Mouse (Mus musculus) midbrain, embryonic 14.5 days (tissue): ENCODE measurements at regions not wholly inside any gene's neighbourhood (a gene's known extent, or its start where the extent isn't known, plus 50 kb on each side); places are given as distances from the start of the nearest gene placed in this dataset.
"Not testable (repeated sequence)": the region's sequence is repeated elsewhere in the genome, so short reads cannot be mapped to it uniquely, and the experiment has no call there.

Source experiments
- ATAC-seq: fragments of 200-750 bp; cut with Nextera tagmentation; 2 replicates; pipeline ENCODE4 v1.8.0; 2017; ENCODE audit warnings: moderate number of reproducible peaks, moderate library complexity; ENCODE audit not compliant: low FRiP score, low TSS enrichment
- DNase-seq: peaks from one replicate; pipeline ENCODE4 v3.0.0-alpha.2; 2015
- H3K27ac ChIP-seq: fragments of 300-500 bp; sonication (generic); replicated peaks from 2 replicates; pipeline ENCODE4 v1.5.1; 2014; ENCODE audit warnings: mild to moderate bottlenecking, low read depth, low read length, moderate library complexity
- H3K27me3 ChIP-seq: fragments of 300-500 bp; sonication (generic); 2 replicates; pipeline ENCODE4 v1.6.1; 2014; ENCODE audit warnings: low read length, control low read depth, mixed read lengths; ENCODE audit not compliant: control insufficient read depth, insufficient read depth
- H3K36me3 ChIP-seq: fragments of 300-500 bp; sonication (generic); 2 replicates; pipeline ENCODE4 v1.6.1; 2014; ENCODE audit warnings: low read length, control low read depth; ENCODE audit not compliant: control insufficient read depth, insufficient read depth
- H3K4me1 ChIP-seq: fragments of 300-500 bp; sonication (generic); 2 replicates; pipeline ENCODE4 v1.6.1; 2014; ENCODE audit warnings: mild to moderate bottlenecking, antibody characterized with exemption, low read length, control low read depth; ENCODE audit not compliant: control insufficient read depth, insufficient read depth
- H3K4me2 ChIP-seq: fragments of 300-500 bp; sonication (generic); 2 replicates; pipeline ENCODE4 v1.6.1; 2014; ENCODE audit warnings: mild to moderate bottlenecking, low read length, moderate library complexity
- H3K4me3 ChIP-seq: fragments of 300-500 bp; sonication (generic); replicated peaks from 2 replicates; pipeline ENCODE4 v1.5.1; 2014; ENCODE audit warnings: low read depth, low read length
- H3K9ac ChIP-seq: fragments of 300-500 bp; sonication (generic); replicated peaks from 2 replicates; pipeline ENCODE4 v1.6.1; 2014; ENCODE audit warnings: mild to moderate bottlenecking, low read length, moderate library complexity
- H3K9me3 ChIP-seq: fragments of 300-500 bp; sonication (generic); 2 replicates; pipeline ENCODE4 v1.6.1; 2016; ENCODE audit warnings: low read length, control low read depth, mixed read lengths; ENCODE audit not compliant: control insufficient read depth
- WGBS: fragments of 180-500 bp; shearing (Covaris S2); extraction: QIAGEN DNeasy Blood & Tissue Kit; methylation state at CpG from one replicate; pipeline ENCODE4 v1.1.7; 2014; 5-methylcytosine and 5-hydroxymethylcytosine counted together

DNA sequence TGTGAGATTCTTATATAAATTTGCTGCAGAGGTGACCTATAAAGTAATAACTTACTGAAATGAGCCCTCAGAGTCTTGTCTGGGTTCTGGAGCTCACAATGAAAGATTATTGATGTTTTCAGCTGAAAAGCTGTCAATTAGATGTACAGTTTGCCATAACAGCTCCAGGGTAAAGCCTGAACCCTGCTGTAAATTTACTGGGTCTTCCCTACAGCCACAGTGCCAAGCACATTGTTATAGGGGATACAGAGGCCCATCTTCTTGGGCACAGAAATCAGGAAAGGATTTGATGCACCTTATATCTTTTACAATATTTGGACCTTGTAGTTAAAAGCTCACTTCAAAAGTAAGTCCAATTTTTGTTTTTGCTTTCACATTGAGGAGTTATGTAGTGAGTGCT lies 628.0 kb downstream of the Cdh9 start:
- Histone ChIP-seq H3K36me3 (no peaks in the 10 kb centered on the region), H3K27me3 (no peaks in the 10 kb centered on the region), H3K27ac (no peak overlapping the region), H3K4me2 (no peak overlapping the region), H3K9ac (no peak overlapping the region), H3K4me3 (no peak overlapping the region), H3K9me3 (no peaks in the 10 kb centered on the region), H3K4me1 (no peaks in the 10 kb centered on the region)
- no peak for DNase-seq
- no peak for ATAC-seq

DNA sequence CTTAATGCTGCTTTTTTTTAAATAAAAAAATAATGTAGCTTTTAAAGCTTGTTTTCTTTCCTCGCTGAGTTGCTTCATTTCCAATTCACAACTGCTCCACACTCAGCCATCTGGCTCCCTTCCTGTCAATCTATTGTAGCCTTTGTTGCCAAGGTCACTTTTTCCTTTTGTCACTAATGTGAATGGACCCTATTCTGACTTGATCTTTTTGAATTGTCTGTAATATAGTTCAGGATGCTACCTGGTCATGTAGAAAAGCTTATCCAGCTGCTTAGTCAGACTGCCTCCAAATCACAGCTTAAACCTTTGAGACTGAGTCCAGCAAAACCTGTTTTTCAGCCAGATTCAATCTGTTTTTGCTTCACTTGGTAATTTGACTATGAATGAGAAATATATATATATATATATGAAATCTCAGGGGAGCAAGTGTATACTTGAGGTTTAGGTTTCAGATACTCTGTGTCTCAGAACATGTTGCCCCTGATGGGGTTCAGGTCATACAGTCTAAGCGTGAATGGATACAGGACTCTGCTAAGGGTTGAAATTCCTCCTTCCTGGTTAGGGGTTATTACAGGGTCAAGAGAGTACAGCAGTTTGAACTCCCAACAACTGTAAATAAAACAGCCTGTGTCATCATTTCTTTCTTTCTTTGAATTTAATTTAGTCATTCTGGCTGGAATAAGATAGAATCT lies 628.7 kb downstream of the Cdh9 start:
- no peak overlapping the region for H3K4me2 ChIP-seq
- no peaks in the 10 kb centered on the region for H3K27me3 ChIP-seq
- no peak overlapping the region for H3K4me3 ChIP-seq
- DNase-seq (peak; percentile 37), ATAC-seq (peak; percentile 67; the same call in 1 of the 2 replicates)
- H3K36me3 ChIP-seq: no peaks in the 10 kb centered on the region
- H3K27ac ChIP-seq: no peak overlapping the region
- H3K9me3 ChIP-seq: no peaks in the 10 kb centered on the region
- no peaks in the 10 kb centered on the region for H3K4me1 ChIP-seq
- 27% methylated on average over 2 of the region's 2 CpGs for WGBS
- no peak overlapping the region for H3K9ac ChIP-seq

DNA sequence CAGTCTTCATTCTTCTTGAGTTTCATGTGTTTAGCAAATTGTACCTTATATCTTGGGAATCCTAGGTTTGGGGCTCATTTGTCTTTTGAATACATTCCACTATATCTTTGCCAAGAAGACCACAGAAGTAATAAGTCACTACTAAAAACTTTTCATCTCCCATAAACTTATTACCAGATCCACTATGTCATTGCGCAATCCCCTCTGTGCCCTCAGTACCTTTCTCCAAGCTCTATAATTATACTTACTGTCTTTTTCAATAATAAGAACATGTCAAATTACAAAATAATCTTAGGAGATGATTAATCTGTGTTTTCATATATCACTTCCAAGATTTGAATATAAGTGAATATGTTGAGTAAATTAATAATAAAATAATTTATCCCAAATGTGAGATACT lies 676.1 kb downstream of the Cdh9 start:
- Histone ChIP-seq H3K4me3 (no peak overlapping the region), H3K4me2 (no peak overlapping the region), H3K9ac (no peak overlapping the region), H3K27me3 (no peaks in the 10 kb centered on the region), H3K27ac (no peak overlapping the region), H3K4me1 (no peaks in the 10 kb centered on the region), H3K9me3 (no peaks in the 10 kb centered on the region), H3K36me3 (no peaks in the 10 kb centered on the region)
- whole genome bisulfite sequencing: 100% methylated on average over 1 of the region's 1 CpGs
- ATAC-seq: no peak
- DNase-seq: no peak

DNA sequence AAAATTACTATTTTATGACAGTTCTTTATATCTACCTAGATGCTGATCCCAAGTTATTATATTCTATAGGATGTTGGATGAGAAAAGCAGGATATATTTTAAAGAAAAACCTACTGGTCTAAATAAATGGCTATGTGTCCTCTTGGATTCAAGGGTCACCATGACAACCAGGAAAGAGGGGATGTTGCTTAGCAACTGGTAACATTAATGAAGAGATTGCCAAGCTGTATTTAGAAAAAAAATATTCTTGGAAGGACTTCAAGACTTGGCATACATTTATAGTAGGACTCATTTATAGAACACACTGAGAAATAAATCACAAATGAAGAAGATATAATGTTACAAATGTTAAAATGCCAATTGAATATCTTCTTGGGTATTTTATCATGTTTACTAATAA lies 699.2 kb downstream of the Cdh9 start:
- Histone ChIP-seq H3K36me3 (no peaks in the 10 kb centered on the region), H3K9ac (no peak overlapping the region), H3K4me1 (no peaks in the 10 kb centered on the region), H3K27ac (no peak overlapping the region), H3K4me2 (no peak overlapping the region), H3K27me3 (no peaks in the 10 kb centered on the region), H3K4me3 (no peak overlapping the region), H3K9me3 (no peaks in the 10 kb centered on the region)
- ATAC-seq (peak; percentile 48; the same call in 1 of the 2 replicates), DNase-seq (peak; percentile 70)

DNA sequence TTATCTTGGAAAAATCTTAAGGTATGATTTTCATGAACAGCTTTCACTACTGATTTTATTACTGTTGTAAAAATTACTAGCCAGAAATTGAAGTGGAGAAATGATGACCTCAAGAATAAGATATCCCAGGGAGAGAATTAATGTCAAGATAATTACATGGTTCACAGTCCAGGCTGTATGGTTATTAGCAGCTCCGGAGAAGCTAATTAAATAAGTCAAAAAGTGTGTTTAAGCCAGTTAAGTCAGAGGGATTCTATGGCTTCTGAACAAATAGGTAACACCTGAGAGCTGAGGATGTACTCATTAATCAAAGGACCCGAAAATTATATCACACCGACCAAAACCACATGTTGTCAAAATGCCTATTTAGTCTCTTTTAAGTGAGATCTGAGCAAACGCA lies 703.3 kb downstream of the Cdh9 start:
- peak; percentile 46 for DNase-seq
- Histone ChIP-seq H3K27ac (no peak overlapping the region), H3K9me3 (no peaks in the 10 kb centered on the region), H3K36me3 (no peaks in the 10 kb centered on the region), H3K4me3 (no peak overlapping the region), H3K4me1 (no peaks in the 10 kb centered on the region), H3K27me3 (no peaks in the 10 kb centered on the region), H3K4me2 (no peak overlapping the region), H3K9ac (no peak overlapping the region)
- WGBS: 20% methylated on average over 4 of the region's 4 CpGs
- ATAC-seq: peak; percentile 55; the same call in 1 of the 2 replicates

DNA sequence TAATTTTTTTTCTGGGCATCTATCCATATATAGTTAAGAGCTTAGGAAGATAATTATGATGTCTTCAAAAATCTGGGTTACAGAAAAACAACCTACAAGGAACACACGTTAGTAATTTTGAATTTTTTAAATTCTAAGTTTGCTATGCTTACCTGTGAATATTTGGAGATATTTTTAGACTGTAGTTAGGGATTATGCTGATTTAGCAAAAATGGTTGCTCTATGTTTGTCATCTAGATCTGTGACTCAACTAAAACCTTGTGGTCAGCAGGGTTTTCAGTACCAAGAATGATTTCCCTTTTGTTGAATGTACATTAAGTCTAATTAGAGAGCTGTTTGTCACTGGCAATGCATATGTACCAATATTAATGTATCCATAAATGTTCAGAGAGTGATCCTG lies 707.3 kb downstream of the Cdh9 start:
- 95% methylated on average over 1 of the region's 1 CpGs for WGBS
- Histone ChIP-seq H3K27me3 (no peaks in the 10 kb centered on the region), H3K27ac (no peak overlapping the region), H3K9ac (no peak overlapping the region), H3K4me3 (no peak overlapping the region), H3K4me2 (no peak overlapping the region), H3K9me3 (no peaks in the 10 kb centered on the region), H3K4me1 (no peaks in the 10 kb centered on the region), H3K36me3 (no peaks in the 10 kb centered on the region)
- DNase-seq: no peak
- no peak for ATAC-seq

DNA sequence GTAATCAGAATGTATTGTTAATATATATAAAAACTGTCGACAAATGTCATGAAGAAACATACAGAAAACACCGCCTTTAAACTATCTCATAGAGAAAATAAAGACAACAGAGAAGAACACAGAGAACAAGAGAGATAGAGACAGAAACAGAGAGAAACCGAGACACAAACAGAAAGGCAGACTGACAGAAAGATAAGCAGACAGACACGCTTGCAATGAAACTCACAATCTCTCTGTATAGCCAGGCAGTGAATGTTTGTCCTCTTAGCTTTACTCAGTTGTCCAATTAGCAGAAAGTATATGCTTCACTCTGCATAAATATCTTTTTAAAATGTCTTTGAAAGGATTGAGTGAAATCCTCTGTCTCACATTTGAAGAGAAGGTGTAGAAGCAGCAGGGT lies 719.7 kb downstream of the Cdh9 start:
- no peak overlapping the region for H3K4me2 ChIP-seq
- H3K9ac ChIP-seq: no peak overlapping the region
- no peaks in the 10 kb centered on the region for H3K9me3 ChIP-seq
- no peaks in the 10 kb centered on the region for H3K36me3 ChIP-seq
- DNase-seq (no peak), ATAC-seq (no peak)
- no peak overlapping the region for H3K27ac ChIP-seq
- no peaks in the 10 kb centered on the region for H3K27me3 ChIP-seq
- no peak overlapping the region for H3K4me3 ChIP-seq
- H3K4me1 ChIP-seq: no peaks in the 10 kb centered on the region
- 84% methylated on average over 4 of the region's 4 CpGs for WGBS

DNA sequence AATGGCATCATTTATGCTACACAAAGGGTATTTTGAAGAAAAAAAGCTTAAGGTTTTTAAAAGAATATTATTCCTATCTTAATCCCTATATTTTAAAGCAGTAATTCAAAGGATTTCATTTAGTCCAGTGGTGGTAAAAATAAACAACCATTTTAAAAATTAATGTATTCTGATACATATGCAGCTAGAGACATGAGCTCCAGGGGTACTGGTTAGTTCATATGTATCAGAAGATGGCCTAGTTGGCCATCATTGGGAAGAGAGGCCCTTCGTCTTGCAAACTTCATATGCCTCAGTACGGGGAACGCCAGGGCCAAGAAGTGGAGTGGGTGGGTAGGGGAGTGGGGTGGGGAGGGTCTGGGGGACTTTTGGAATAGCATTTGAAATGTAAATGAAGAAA lies 721.2 kb downstream of the Cdh9 start:
- DNase-seq: peak; percentile 43
- H3K27ac ChIP-seq, H3K36me3 ChIP-seq, H3K27me3 ChIP-seq, H3K4me3 ChIP-seq, H3K4me2 ChIP-seq, H3K9ac ChIP-seq, H3K4me1 ChIP-seq, ATAC-seq, H3K9me3 ChIP-seq: not testable (repeated sequence)
- 93% methylated on average over 3 of the region's 3 CpGs for WGBS

DNA sequence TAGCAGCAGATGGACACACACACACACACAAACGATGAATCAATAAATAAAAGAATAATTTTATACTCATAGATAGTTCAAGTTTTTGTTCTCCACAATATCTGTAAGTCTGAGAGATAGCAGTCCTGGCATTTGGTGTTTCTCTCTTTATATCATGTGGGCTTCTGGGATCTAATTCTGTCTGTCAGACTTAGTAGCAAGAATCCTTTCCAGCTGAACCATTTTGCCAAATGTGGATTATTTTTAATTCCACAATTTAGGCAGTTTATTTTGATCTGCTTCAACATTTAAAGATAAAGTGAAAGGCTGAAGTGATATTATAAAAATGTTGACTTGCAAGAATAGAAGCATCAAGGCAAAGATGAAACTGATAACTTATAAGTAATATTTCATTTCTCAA lies 738.5 kb downstream of the Cdh9 start:
- H3K27me3 ChIP-seq: no peaks in the 10 kb centered on the region
- H3K27ac ChIP-seq: no peak overlapping the region
- no peaks in the 10 kb centered on the region for H3K36me3 ChIP-seq
- WGBS: 74% methylated on average over 1 of the region's 1 CpGs
- no peak for DNase-seq
- H3K4me3 ChIP-seq: no peak overlapping the region
- no peak for ATAC-seq
- H3K9ac ChIP-seq: no peak overlapping the region
- H3K4me2 ChIP-seq: no peak overlapping the region
- H3K4me1 ChIP-seq: no peaks in the 10 kb centered on the region
- H3K9me3 ChIP-seq: no peaks in the 10 kb centered on the region
